Mouse (Mus musculus) forebrain, postnatal 0 days (tissue): ENCODE measurements at regions not wholly inside any gene's neighbourhood (a gene's known extent, or its start where the extent isn't known, plus 50 kb on each side); places are given as distances from the start of the nearest gene placed in this dataset.
A peak's percentile ranks its signal among the peaks of the same experiment; 100 is the strongest.

Experiments
- ATAC-seq: fragments of 200-750 bp; cut with Nextera tagmentation; 2 replicates; pipeline ENCODE4 v1.8.0; 2017; ENCODE audit warnings: mild to moderate bottlenecking, moderate library complexity
- DNase-seq: peaks from one replicate; pipeline ENCODE4 v3.0.0-alpha.2; 2015
- H3K27ac ChIP-seq: fragments of 300-500 bp; sonication (generic); 2 replicates; pipeline ENCODE4 v1.5.1; 2014; ENCODE audit warnings: low read depth, mild to moderate bottlenecking, antibody characterized with exemption, low read length, moderate library complexity, mixed read lengths
- H3K27me3 ChIP-seq: fragments of 300-500 bp; sonication (generic); 2 replicates; pipeline ENCODE4 v1.6.1; 2014; ENCODE audit warnings: mild to moderate bottlenecking, low read length, mixed read lengths; ENCODE audit not compliant: insufficient read depth
- H3K36me3 ChIP-seq: fragments of 300-500 bp; sonication (generic); 2 replicates; pipeline ENCODE4 v1.6.1; 2014; ENCODE audit warnings: mild to moderate bottlenecking, moderate library complexity; ENCODE audit not compliant: insufficient read depth
- H3K4me1 ChIP-seq: fragments of 300-500 bp; sonication (generic); 2 replicates; pipeline ENCODE4 v1.6.1; 2014; ENCODE audit warnings: antibody characterized with exemption; ENCODE audit not compliant: insufficient read depth
- H3K4me2 ChIP-seq: fragments of 300-500 bp; sonication (generic); 2 replicates; pipeline ENCODE4 v1.6.1; 2014; ENCODE audit warnings: low read depth, mild to moderate bottlenecking, moderate library complexity
- H3K4me3 ChIP-seq: fragments of 300-500 bp; sonication (generic); 2 replicates; pipeline ENCODE4 v1.5.1; 2014; ENCODE audit warnings: low read depth, low read length, mixed read lengths
- H3K9ac ChIP-seq: fragments of 300-500 bp; sonication (generic); 2 replicates; pipeline ENCODE4 v1.6.1; 2014; ENCODE audit warnings: mild to moderate bottlenecking
- H3K9me3 ChIP-seq: fragments of 300-500 bp; sonication (generic); 2 replicates; pipeline ENCODE4 v1.6.1; 2016; ENCODE audit warnings: low read length
- CTCF ChIP-seq: sonication (generic); IDR thresholded peaks from 2 replicates; pipeline ENCODE4 v1.5.1; 2016; ENCODE audit warnings: antibody characterized with exemption, control low read depth, low read depth
- WGBS: fragments of 180-500 bp; shearing (Covaris S2); extraction: QIAGEN DNeasy Blood & Tissue Kit; methylation state at CpG from one replicate; pipeline ENCODE4 v1.1.7; 2014; 5-methylcytosine and 5-hydroxymethylcytosine counted together

- ATAC-seq (no peak), DNase-seq (peak; percentile 1)
- no peak overlapping the region for H3K9ac ChIP-seq
- H3K4me2 ChIP-seq, result no peak overlapping the region
- H3K4me3 ChIP-seq, result no peak overlapping the region
- no peak overlapping the region for H3K27ac ChIP-seq
- TF ChIP-seq CTCF, result no peak
- no peaks in the 10 kb centered on the region for H3K36me3 ChIP-seq
- H3K4me1 ChIP-seq, result no peaks in the 10 kb centered on the region
- H3K27me3 ChIP-seq, result no peaks in the 10 kb centered on the region
- H3K9me3 ChIP-seq, result no peaks in the 10 kb centered on the region
These were observed 827.5 kb upstream of the Cdh6 start for GRCm38 (mm10) chr15:14000952-14001351.

GRCm38 (mm10) chr15:13989768-13990167 lies 816.3 kb upstream of the Cdh6 start:
- WGBS, result 28% methylated on average over 3 of the region's 3 CpGs
- DNase-seq (no peak), ATAC-seq (no peak)
- H3K27me3 ChIP-seq, result no peaks in the 10 kb centered on the region
- H3K9ac ChIP-seq, result no peak overlapping the region
- no peaks in the 10 kb centered on the region for H3K4me1 ChIP-seq
- no peak overlapping the region for H3K4me2 ChIP-seq
- H3K27ac ChIP-seq, result no peak overlapping the region
- no peaks in the 10 kb centered on the region for H3K9me3 ChIP-seq
- no peak for TF ChIP-seq CTCF
- H3K36me3 ChIP-seq, result no peaks in the 10 kb centered on the region
- H3K4me3 ChIP-seq, result no peak overlapping the region

GRCm38 (mm10) chr15:13988919-13989510 lies 815.5 kb upstream of the Cdh6 start:
- no peaks in the 10 kb centered on the region for H3K9me3 ChIP-seq
- DNase-seq (no peak), ATAC-seq (peak; percentile 29; the same call in 1 of the 2 replicates)
- H3K27me3 ChIP-seq, result no peaks in the 10 kb centered on the region
- H3K36me3 ChIP-seq, result no peaks in the 10 kb centered on the region
- no peak overlapping the region for H3K4me2 ChIP-seq
- no peak overlapping the region for H3K27ac ChIP-seq
- WGBS, result 55% methylated on average over 8 of the region's 8 CpGs
- H3K4me3 ChIP-seq, result no peak overlapping the region
- no peak for TF ChIP-seq CTCF
- H3K4me1 ChIP-seq, result no peaks in the 10 kb centered on the region
- no peak overlapping the region for H3K9ac ChIP-seq

GRCm38 (mm10) chr15:13969811-13970210 lies 796.3 kb upstream of the Cdh6 start:
- no peak for DNase-seq

More at GRCm38 (mm10) chr15:13969811-13970210, 796.3 kb upstream of the Cdh6 start:
- Histone ChIP-seq H3K27ac (no peak overlapping the region), H3K4me1 (0 out of 2 replicates have a peak, but pooled peaks cover 3% of the 10 kb centered on the region), H3K27me3 (no peaks in the 10 kb centered on the region), H3K4me2 (no peak overlapping the region), H3K9me3 (no peaks in the 10 kb centered on the region), H3K36me3 (no peaks in the 10 kb centered on the region), H3K9ac (no peak overlapping the region), H3K4me3 (no peak overlapping the region)
- peak; percentile 40; the same call in 1 of the 2 replicates for ATAC-seq
- no peak for TF ChIP-seq CTCF
- WGBS, result 7% methylated on average over 7 of the region's 7 CpGs
